Mouse (Mus musculus) liver, embryonic 13.5 days (tissue): ENCODE data around the gene Lsp1. TPM values are rescaled to one million over a fixed set of nuclear protein-coding genes. Genes with fewer than 3 reads are reported as not detected.
A peak's percentile ranks its signal among the peaks of the same experiment; 100 is the strongest.

Source experiments
- ATAC-seq: fragments of 200-750 bp; cut with Nextera tagmentation; 2 replicates; pipeline ENCODE4 v1.8.0; 2017; ENCODE audit warnings: low read depth, mild to moderate bottlenecking, moderate number of reproducible peaks, moderate library complexity
- DNase-seq: peaks from one replicate; pipeline ENCODE4 v3.0.0; 2022
- H3K27ac ChIP-seq: fragments of 300-500 bp; sonication (generic); 2 replicates; pipeline ENCODE4 v1.5.1; 2015; ENCODE audit warnings: moderate library complexity, mild to moderate bottlenecking, inconsistent platforms
- H3K27me3 ChIP-seq: fragments of 300-500 bp; sonication (generic); 2 replicates; pipeline ENCODE4 v1.6.1; 2015; ENCODE audit warnings: mild to moderate bottlenecking, inconsistent platforms
- H3K36me3 ChIP-seq: fragments of 300-500 bp; sonication (generic); 2 replicates; pipeline ENCODE4 v1.6.1; 2015; ENCODE audit warnings: mild to moderate bottlenecking, inconsistent platforms
- H3K4me1 ChIP-seq: fragments of 300-500 bp; sonication (generic); replicated peaks from 2 replicates; pipeline ENCODE4 v1.6.1; 2015; ENCODE audit warnings: inconsistent platforms
- H3K4me2 ChIP-seq: fragments of 300-500 bp; sonication (generic); 2 replicates; pipeline ENCODE4 v1.6.1; 2015; ENCODE audit warnings: inconsistent platforms, mild to moderate bottlenecking, moderate library complexity
- H3K4me3 ChIP-seq: fragments of 300-500 bp; sonication (generic); replicated peaks from 2 replicates; pipeline ENCODE4 v1.5.1; 2015; ENCODE audit warnings: mild to moderate bottlenecking, inconsistent platforms
- H3K9ac ChIP-seq: fragments of 300-500 bp; sonication (generic); 2 replicates; pipeline ENCODE4 v1.6.1; 2015; ENCODE audit warnings: mild to moderate bottlenecking, inconsistent platforms
- H3K9me3 ChIP-seq: fragments of 300-500 bp; sonication (generic); replicated peaks from 2 replicates; pipeline ENCODE4 v1.6.1; 2016; ENCODE audit warnings: inconsistent platforms
- WGBS: fragments of 180-500 bp; shearing (Covaris S2); methylation state at CpG from one replicate; pipeline ENCODE4 v1.1.7; 2015; ENCODE audit not compliant: insufficient replicate concordance; 5-methylcytosine and 5-hydroxymethylcytosine counted together
- polyA plus RNA-seq: library from polyadenylated mRNA; unstranded; fragments of >200 nt; fragmentation: Nextera tagmentation; extraction: Ambion mirVana; gene quantifications from 2 replicates; pipeline ENCODE4 v1.2.1, GENCODE M21; 2015

The Lsp1 gene
- polyA plus RNA-seq, 1 experiment from 2014 or later = 15.5 TPM

GRCm38 (mm10) chr7:142538291-142538690, 77.7 kb downstream of the Lsp1 start:
- 44% methylated on average over 4 of the region's 4 CpGs for WGBS
- no peak overlapping the region for H3K4me2 ChIP-seq
- H3K36me3 ChIP-seq = peaks cover 43% of the 10 kb centered on the region
- no peak overlapping the region for H3K4me3 ChIP-seq
- DNase-seq (no peak), ATAC-seq (no peak)
- H3K4me1 ChIP-seq = peaks cover 85% of the 10 kb centered on the region
- no peaks in the 10 kb centered on the region for H3K27me3 ChIP-seq
- peak overlapping the region; percentile 51 for H3K9ac ChIP-seq
- H3K27ac ChIP-seq = peak overlapping the region; percentile 68
- no peaks in the 10 kb centered on the region for H3K9me3 ChIP-seq

- peak overlapping the region; percentile 51; the same call in 1 of the 2 replicates for H3K9ac ChIP-seq
- H3K9me3 ChIP-seq = no peaks in the 10 kb centered on the region
- H3K36me3 ChIP-seq = peaks cover 43% of the 10 kb centered on the region
- no peak overlapping the region for H3K4me2 ChIP-seq
- no peaks in the 10 kb centered on the region for H3K27me3 ChIP-seq
- peak overlapping the region; percentile 68 for H3K27ac ChIP-seq
- no peak overlapping the region for H3K4me3 ChIP-seq
- 27% methylated on average over 6 of the region's 6 CpGs for WGBS
- DNase-seq = no peak
- ATAC-seq = 0 out of 2 replicates have a peak, but pooled peaks have one; percentile 19
- H3K4me1 ChIP-seq = peaks cover 82% of the 10 kb centered on the region
Observed at GRCm38 (mm10) chr7:142538766-142539165, 78.2 kb downstream of the Lsp1 start.

- Histone ChIP-seq H3K27me3 (no peaks in the 10 kb centered on the region), H3K27ac (peak overlapping the region; percentile 68), H3K4me1 (peaks cover 71% of the 10 kb centered on the region), H3K9me3 (no peaks in the 10 kb centered on the region), H3K9ac (no peak overlapping the region), H3K36me3 (peaks cover 43% of the 10 kb centered on the region), H3K4me3 (no peak overlapping the region), H3K4me2 (no peak overlapping the region)
- DNase-seq = no peak
- 78% methylated on average over 8 of the region's 8 CpGs for WGBS
- ATAC-seq = no peak
Observed at GRCm38 (mm10) chr7:142539828-142540227, 79.2 kb downstream of the Lsp1 start.

GRCm38 (mm10) chr7:142542771-142543303, 82.2 kb downstream of the Lsp1 start:
- H3K9ac ChIP-seq = no peak overlapping the region

More at GRCm38 (mm10) chr7:142542771-142543303, 82.2 kb downstream of the Lsp1 start:
- WGBS = 58% methylated on average over 11 of the region's 11 CpGs
- Histone ChIP-seq H3K27me3 (no peaks in the 10 kb centered on the region), H3K4me2 (no peak overlapping the region), H3K4me1 (peaks cover 54% of the 10 kb centered on the region), H3K4me3 (no peak overlapping the region), H3K36me3 (peaks cover 24% of the 10 kb centered on the region), H3K9me3 (no peaks in the 10 kb centered on the region), H3K27ac (peak overlapping the region; percentile 18; the same call in 1 of the 2 replicates)
- DNase-seq = no peak
- ATAC-seq = no peak

Other genes starting within 250 kb of the Lsp1 start
- not detected in 2 replicates for gene Gm7579, start 248.9 kb upstream of the Lsp1 start, polyA plus RNA-seq
- not detected in 2 replicates for gene Krtap5-5, start 230.8 kb upstream of the Lsp1 start, polyA plus RNA-seq
- not detected in 2 replicates for gene Gm40460, start 219.7 kb upstream of the Lsp1 start, polyA plus RNA-seq
- gene Gm2431, start 202.5 kb upstream of the Lsp1 start, polyA plus RNA-seq = not detected in 2 replicates
- gene Gm4559, start 186.4 kb upstream of the Lsp1 start, polyA plus RNA-seq = not detected in 2 replicates
- not detected in 2 replicates for gene Krtap5-1, start 163.7 kb upstream of the Lsp1 start, polyA plus RNA-seq
- gene Krtap5-4, start 157.3 kb upstream of the Lsp1 start, polyA plus RNA-seq = not detected in 2 replicates
- 1.5 and 1.8 TPM in 2 replicates for gene Ifitm10, start 87.1 kb upstream of the Lsp1 start, polyA plus RNA-seq
- gene Gm49369, start 78.1 kb upstream of the Lsp1 start, polyA plus RNA-seq = 0.61 TPM in 1 of 2 replicates, not detected in the other
- 297 and 306 TPM in 2 replicates for gene Ctsd, start 72.8 kb upstream of the Lsp1 start, polyA plus RNA-seq
- not detected in 2 replicates for gene Syt8, start 26.0 kb upstream of the Lsp1 start, polyA plus RNA-seq
- gene Tnni2, start 19.0 kb upstream of the Lsp1 start, polyA plus RNA-seq = 3.4 and 4.3 TPM in 2 replicates
- 1.6 and 2.6 TPM in 2 replicates for gene Tnnt3, start 38.0 kb downstream of the Lsp1 start, polyA plus RNA-seq
- 11.3 and 12.2 TPM in 2 replicates for gene Mrpl23, start 71.9 kb downstream of the Lsp1 start, polyA plus RNA-seq
- 369 and 378 TPM in 2 replicates for gene Igf2, start 206.0 kb downstream of the Lsp1 start, polyA plus RNA-seq
- gene Gm49394, start 209.1 kb downstream of the Lsp1 start, polyA plus RNA-seq = not detected in 2 replicates